Mouse (Mus musculus): ENCODE results near the gene Cer1. TPM values are rescaled to one million over a fixed set of nuclear protein-coding genes. Genes with fewer than 3 reads are reported as not detected.

Cer1 gene
- polyA plus RNA-seq, 1 experiment, result 0.05 TPM

GRCm38 (mm10) chr4:82891566-82891965 lies 6.6 kb upstream of the Cer1 start:
- Histone ChIP-seq H3K79me3 (ENCODE audit: low read depth) (no peaks in the 10 kb centered on the region), H3K79me2 (ENCODE audit: control insufficient read depth, insufficient read depth) (no peaks in the 10 kb centered on the region), H3ac (ENCODE audit: control insufficient read depth, insufficient read length, low read depth) (no peak overlapping the region), H3K4me3 (ENCODE audit: insufficient read depth, poor library complexity, severe bottlenecking) (no peak overlapping the region), H3K36me3 (ENCODE audit: control insufficient read depth, insufficient read depth) (no peaks in the 10 kb centered on the region), H3K27me3 (ENCODE audit: control insufficient read depth, insufficient read depth, insufficient read length) (no peaks in the 10 kb centered on the region)
- TF ChIP-seq MYOD1 (IDR thresholded peaks at IDR 0.05; ENCODE audit: control insufficient read depth, insufficient read length, low read depth) (no peak), MAX (IDR thresholded peaks at IDR 0.05) (no peak), FOSL1 (IDR thresholded peaks at IDR 0.05; ENCODE audit: insufficient read depth, low read length, poor library complexity, severe bottlenecking) (no peak), CTCF (IDR thresholded peaks at IDR 0.05; ENCODE audit: control insufficient read depth, insufficient read depth, insufficient read length) (no peak), USF1 (IDR thresholded peaks at IDR 0.05; ENCODE audit: low read depth) (no peak), CEBPB (IDR thresholded peaks at IDR 0.05; ENCODE audit: low read depth) (no peak), MYOG (IDR thresholded peaks at IDR 0.05; ENCODE audit: control insufficient read depth, extremely low read depth, insufficient read length) (no peak)

GRCm38 (mm10) chr4:82891049-82891448 lies 6.1 kb upstream of the Cer1 start:
- H3K79me2 ChIP-seq (ENCODE audit: control insufficient read depth, insufficient read depth), result no peaks in the 10 kb centered on the region
- H3ac ChIP-seq (ENCODE audit: control insufficient read depth, insufficient read length, low read depth), result no peak overlapping the region
- no peaks in the 10 kb centered on the region for H3K27me3 ChIP-seq (ENCODE audit: control insufficient read depth, insufficient read depth, insufficient read length)
- H3K79me3 ChIP-seq (ENCODE audit: low read depth), result no peaks in the 10 kb centered on the region
- H3K4me3 ChIP-seq (ENCODE audit: insufficient read depth, poor library complexity, severe bottlenecking), result no peak overlapping the region
- H3K36me3 ChIP-seq (ENCODE audit: control insufficient read depth, insufficient read depth), result no peaks in the 10 kb centered on the region
- TF ChIP-seq FOSL1 (IDR thresholded peaks at IDR 0.05; ENCODE audit: insufficient read depth, low read length, poor library complexity, severe bottlenecking), result no peak
- TF ChIP-seq MYOD1 (IDR thresholded peaks at IDR 0.05; ENCODE audit: control insufficient read depth, insufficient read length, low read depth), result no peak
- no peak for TF ChIP-seq CTCF (IDR thresholded peaks at IDR 0.05; ENCODE audit: control insufficient read depth, insufficient read depth, insufficient read length)
- TF ChIP-seq USF1 (IDR thresholded peaks at IDR 0.05; ENCODE audit: low read depth), result no peak
- no peak for TF ChIP-seq MYOG (IDR thresholded peaks at IDR 0.05; ENCODE audit: control insufficient read depth, extremely low read depth, insufficient read length)
- no peak for TF ChIP-seq CEBPB (IDR thresholded peaks at IDR 0.05; ENCODE audit: low read depth)
- no peak for TF ChIP-seq MAX (IDR thresholded peaks at IDR 0.05)

DNA sequence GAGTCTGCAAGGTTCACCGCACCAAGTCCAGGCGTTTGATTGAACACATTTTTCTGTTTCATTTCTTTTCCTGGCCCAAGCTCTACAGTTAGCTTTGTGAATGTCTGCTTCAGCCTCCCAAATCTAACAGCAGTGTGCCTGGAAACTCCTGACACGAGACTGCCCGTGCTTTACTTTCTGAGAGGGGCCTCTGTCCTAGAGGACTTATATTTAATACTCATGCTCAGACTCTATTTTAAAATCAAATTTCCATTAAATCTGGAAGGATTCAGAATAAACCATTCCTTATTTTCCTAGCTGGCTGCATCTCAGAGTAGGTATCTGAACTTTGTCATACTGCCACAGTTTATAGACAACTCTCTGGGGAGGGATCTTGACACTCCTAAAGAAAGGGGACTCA lies 5.6 kb upstream of the Cer1 start:
- H3K79me3 ChIP-seq (ENCODE audit: low read depth), result no peaks in the 10 kb centered on the region
- H3K27me3 ChIP-seq (ENCODE audit: control insufficient read depth, insufficient read depth, insufficient read length), result no peaks in the 10 kb centered on the region
- H3K4me3 ChIP-seq (ENCODE audit: insufficient read depth, poor library complexity, severe bottlenecking), result no peak overlapping the region
- H3K79me2 ChIP-seq (ENCODE audit: control insufficient read depth, insufficient read depth), result no peaks in the 10 kb centered on the region
- H3K36me3 ChIP-seq (ENCODE audit: control insufficient read depth, insufficient read depth), result no peaks in the 10 kb centered on the region
- no peak overlapping the region for H3ac ChIP-seq (ENCODE audit: control insufficient read depth, insufficient read length, low read depth)
- TF ChIP-seq MYOD1 (IDR thresholded peaks at IDR 0.05; ENCODE audit: control insufficient read depth, insufficient read length, low read depth), result no peak
- TF ChIP-seq MYOG (IDR thresholded peaks at IDR 0.05; ENCODE audit: control insufficient read depth, extremely low read depth, insufficient read length), result no peak
- no peak for TF ChIP-seq MAX (IDR thresholded peaks at IDR 0.05)
- no peak for TF ChIP-seq CEBPB (IDR thresholded peaks at IDR 0.05; ENCODE audit: low read depth)
- TF ChIP-seq CTCF (IDR thresholded peaks at IDR 0.05; ENCODE audit: control insufficient read depth, insufficient read depth, insufficient read length), result no peak
- no peak for TF ChIP-seq FOSL1 (IDR thresholded peaks at IDR 0.05; ENCODE audit: insufficient read depth, low read length, poor library complexity, severe bottlenecking)
- TF ChIP-seq USF1 (IDR thresholded peaks at IDR 0.05; ENCODE audit: low read depth), result no peak

GRCm38 (mm10) chr4:82886148-82886547 lies 1.2 kb upstream of the Cer1 start:
- H3K79me3 ChIP-seq (ENCODE audit: low read depth), result no peaks in the 10 kb centered on the region
- no peaks in the 10 kb centered on the region for H3K36me3 ChIP-seq (ENCODE audit: control insufficient read depth, insufficient read depth)
- TF ChIP-seq CTCF (IDR thresholded peaks at IDR 0.05; ENCODE audit: control insufficient read depth, insufficient read depth, insufficient read length) (no peak), CEBPB (IDR thresholded peaks at IDR 0.05; ENCODE audit: low read depth) (no peak), MAX (IDR thresholded peaks at IDR 0.05) (no peak), MYOG (IDR thresholded peaks at IDR 0.05; ENCODE audit: control insufficient read depth, extremely low read depth, insufficient read length) (no peak), FOSL1 (IDR thresholded peaks at IDR 0.05; ENCODE audit: insufficient read depth, low read length, poor library complexity, severe bottlenecking) (no peak), MYOD1 (IDR thresholded peaks at IDR 0.05; ENCODE audit: control insufficient read depth, insufficient read length, low read depth) (no peak), USF1 (IDR thresholded peaks at IDR 0.05; ENCODE audit: low read depth) (no peak)
- no peak overlapping the region for H3K4me3 ChIP-seq (ENCODE audit: insufficient read depth, poor library complexity, severe bottlenecking)
- H3K27me3 ChIP-seq (ENCODE audit: control insufficient read depth, insufficient read depth, insufficient read length), result no peaks in the 10 kb centered on the region
- H3ac ChIP-seq (ENCODE audit: control insufficient read depth, insufficient read length, low read depth), result no peak overlapping the region
- no peaks in the 10 kb centered on the region for H3K79me2 ChIP-seq (ENCODE audit: control insufficient read depth, insufficient read depth)

- no peaks in the 10 kb centered on the region for H3K79me2 ChIP-seq (ENCODE audit: control insufficient read depth, insufficient read depth)
- no peaks in the 10 kb centered on the region for H3K79me3 ChIP-seq (ENCODE audit: low read depth)
- H3K27me3 ChIP-seq (ENCODE audit: control insufficient read depth, insufficient read depth, insufficient read length), result no peaks in the 10 kb centered on the region
- no peak overlapping the region for H3ac ChIP-seq (ENCODE audit: control insufficient read depth, insufficient read length, low read depth)
- H3K4me3 ChIP-seq (ENCODE audit: insufficient read depth, poor library complexity, severe bottlenecking), result no peak overlapping the region
- TF ChIP-seq MYOG (IDR thresholded peaks at IDR 0.05; ENCODE audit: control insufficient read depth, extremely low read depth, insufficient read length) (no peak), MYOD1 (IDR thresholded peaks at IDR 0.05; ENCODE audit: control insufficient read depth, insufficient read length, low read depth) (no peak), MAX (IDR thresholded peaks at IDR 0.05) (no peak), CTCF (IDR thresholded peaks at IDR 0.05; ENCODE audit: control insufficient read depth, insufficient read depth, insufficient read length) (no peak), USF1 (IDR thresholded peaks at IDR 0.05; ENCODE audit: low read depth) (no peak), FOSL1 (IDR thresholded peaks at IDR 0.05; ENCODE audit: insufficient read depth, low read length, poor library complexity, severe bottlenecking) (no peak), CEBPB (IDR thresholded peaks at IDR 0.05; ENCODE audit: low read depth) (no peak)
- H3K36me3 ChIP-seq (ENCODE audit: control insufficient read depth, insufficient read depth), result no peaks in the 10 kb centered on the region
Observed at GRCm38 (mm10) chr4:82885535-82885913, 576 bp upstream of the Cer1 start.

GRCm38 (mm10) chr4:82882500-82882899 lies 2.4 kb downstream of the Cer1 start:
- no peaks in the 10 kb centered on the region for H3K36me3 ChIP-seq (ENCODE audit: control insufficient read depth, insufficient read depth)
- H3K79me3 ChIP-seq (ENCODE audit: low read depth), result no peaks in the 10 kb centered on the region
- H3ac ChIP-seq (ENCODE audit: control insufficient read depth, insufficient read length, low read depth), result no peak overlapping the region
- no peaks in the 10 kb centered on the region for H3K27me3 ChIP-seq (ENCODE audit: control insufficient read depth, insufficient read depth, insufficient read length)
- H3K79me2 ChIP-seq (ENCODE audit: control insufficient read depth, insufficient read depth), result no peaks in the 10 kb centered on the region
- no peak overlapping the region for H3K4me3 ChIP-seq (ENCODE audit: insufficient read depth, poor library complexity, severe bottlenecking)
- TF ChIP-seq FOSL1 (IDR thresholded peaks at IDR 0.05; ENCODE audit: insufficient read depth, low read length, poor library complexity, severe bottlenecking), result no peak
- TF ChIP-seq MAX (IDR thresholded peaks at IDR 0.05), result no peak
- no peak for TF ChIP-seq MYOD1 (IDR thresholded peaks at IDR 0.05; ENCODE audit: control insufficient read depth, insufficient read length, low read depth)
